Mouse (Mus musculus): ENCODE data around the gene Mycn. TPM values are rescaled to one million over a fixed set of nuclear protein-coding genes. Genes with fewer than 3 reads are reported as not detected.
A peak's percentile ranks its signal among the peaks of the same experiment; 100 is the strongest.

The Mycn gene
- polyA plus RNA-seq, 1 experiment, result 75.0 TPM

GRCm38 (mm10) chr12:12906321-12906720, 35.4 kb downstream of the Mycn start:
- H3K4me1 ChIP-seq (ENCODE audit: control insufficient read depth, insufficient read depth, low read length), result peaks cover 8% of the 10 kb centered on the region
- no peaks in the 10 kb centered on the region for H3K27me3 ChIP-seq (ENCODE audit: control insufficient read depth, insufficient read depth, low read length, poor library complexity, severe bottlenecking)
- H3K9me3 ChIP-seq (replicated peaks; ENCODE audit: control insufficient read depth, insufficient read depth, low read length, poor library complexity, severe bottlenecking), result no peaks in the 10 kb centered on the region
- H3K36me3 ChIP-seq (ENCODE audit: control insufficient read depth, insufficient read depth, low read length, poor library complexity, severe bottlenecking), result no peaks in the 10 kb centered on the region
- H3K9ac ChIP-seq (ENCODE audit: low read depth, poor library complexity, severe bottlenecking), result no peak overlapping the region; the same call in 1 of the 2 replicates
- no peak overlapping the region for H3K4me3 ChIP-seq (ENCODE audit: low read depth, low read length)
- no peak overlapping the region for H3K27ac ChIP-seq (ENCODE audit: insufficient read depth, low read length)
- TF ChIP-seq EP300 (IDR thresholded peaks at IDR 0.05; ENCODE audit: insufficient read depth, low read depth, low read length) (no peak), POLR2A (IDR thresholded peaks at IDR 0.05; ENCODE audit: insufficient read depth, low read length) (no peak), CTCF (IDR thresholded peaks at IDR 0.05; ENCODE audit: low read depth, low read length) (no peak)

DNA sequence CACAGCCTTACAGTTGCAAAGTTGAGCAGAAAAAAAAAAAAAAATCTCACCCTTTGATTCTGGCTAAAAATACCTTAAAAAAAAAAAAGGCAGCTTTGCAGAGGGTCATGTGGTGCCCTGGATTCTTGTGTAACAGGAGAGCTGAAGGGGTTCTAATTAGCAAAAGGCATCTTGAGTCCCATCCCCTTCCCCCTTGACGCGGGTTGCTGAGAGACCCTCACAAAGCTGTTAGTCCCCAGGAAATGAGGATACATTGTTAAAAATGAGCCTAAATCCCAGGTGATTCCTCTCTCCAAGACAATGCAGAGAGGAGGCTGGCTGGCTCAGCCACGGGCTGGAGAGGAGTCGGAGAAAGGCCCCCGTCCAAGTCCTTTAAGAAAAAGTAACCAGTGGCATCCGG, 36.6 kb downstream of the Mycn start:
- Histone ChIP-seq H3K27me3 (ENCODE audit: control insufficient read depth, insufficient read depth, low read length, poor library complexity, severe bottlenecking) (no peaks in the 10 kb centered on the region), H3K4me1 (ENCODE audit: control insufficient read depth, insufficient read depth, low read length) (peaks cover 5% of the 10 kb centered on the region), H3K9me3 (replicated peaks; ENCODE audit: control insufficient read depth, insufficient read depth, low read length, poor library complexity, severe bottlenecking) (no peaks in the 10 kb centered on the region), H3K27ac (ENCODE audit: insufficient read depth, low read length) (no peak overlapping the region), H3K9ac (ENCODE audit: low read depth, poor library complexity, severe bottlenecking) (no peak overlapping the region), H3K36me3 (ENCODE audit: control insufficient read depth, insufficient read depth, low read length, poor library complexity, severe bottlenecking) (no peaks in the 10 kb centered on the region), H3K4me3 (ENCODE audit: low read depth, low read length) (no peak overlapping the region)
- TF ChIP-seq POLR2A (IDR thresholded peaks at IDR 0.05; ENCODE audit: insufficient read depth, low read length), result no peak
- no peak for TF ChIP-seq EP300 (IDR thresholded peaks at IDR 0.05; ENCODE audit: insufficient read depth, low read depth, low read length)
- no peak for TF ChIP-seq CTCF (IDR thresholded peaks at IDR 0.05; ENCODE audit: low read depth, low read length)

DNA sequence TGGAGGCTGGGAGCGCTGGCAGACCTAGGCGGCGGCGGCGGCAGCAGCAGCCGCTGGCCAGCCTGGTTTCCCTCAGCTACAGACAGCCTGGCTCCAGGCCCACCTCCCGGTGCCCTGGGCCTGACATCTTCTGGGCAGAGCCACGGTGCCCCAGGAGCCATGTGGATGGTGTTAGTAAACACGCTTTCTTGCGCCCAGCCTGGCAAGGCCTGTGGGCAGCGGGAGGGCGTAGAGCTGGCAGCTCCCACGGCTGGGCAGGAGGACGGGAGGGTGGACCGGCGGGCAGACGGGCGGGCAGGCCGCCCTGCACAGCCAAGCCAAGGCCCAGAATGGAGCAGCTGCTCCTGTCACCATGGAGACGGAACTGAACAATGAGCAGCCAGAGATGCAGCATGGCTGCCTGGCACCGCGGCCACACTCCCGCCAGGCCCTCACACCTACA, 37.2 kb downstream of the Mycn start:
- Histone ChIP-seq H3K9ac (ENCODE audit: low read depth, poor library complexity, severe bottlenecking) (peak overlapping the region; percentile 55), H3K27ac (ENCODE audit: insufficient read depth, low read length) (no peak overlapping the region), H3K9me3 (replicated peaks; ENCODE audit: control insufficient read depth, insufficient read depth, low read length, poor library complexity, severe bottlenecking) (no peaks in the 10 kb centered on the region), H3K4me1 (ENCODE audit: control insufficient read depth, insufficient read depth, low read length) (peaks cover 5% of the 10 kb centered on the region), H3K4me3 (ENCODE audit: low read depth, low read length) (peak overlapping the region; percentile 76), H3K27me3 (ENCODE audit: control insufficient read depth, insufficient read depth, low read length, poor library complexity, severe bottlenecking) (no peaks in the 10 kb centered on the region), H3K36me3 (ENCODE audit: control insufficient read depth, insufficient read depth, low read length, poor library complexity, severe bottlenecking) (no peaks in the 10 kb centered on the region)
- no peak for TF ChIP-seq POLR2A (IDR thresholded peaks at IDR 0.05; ENCODE audit: insufficient read depth, low read length)
- no peak for TF ChIP-seq EP300 (IDR thresholded peaks at IDR 0.05; ENCODE audit: insufficient read depth, low read depth, low read length)
- no peak for TF ChIP-seq CTCF (IDR thresholded peaks at IDR 0.05; ENCODE audit: low read depth, low read length)

GRCm38 (mm10) chr12:12904086-12904485, 37.6 kb downstream of the Mycn start:
- H3K9ac ChIP-seq (ENCODE audit: low read depth, poor library complexity, severe bottlenecking), result peak overlapping the region; percentile 55
- peak overlapping the region; percentile 76 for H3K4me3 ChIP-seq (ENCODE audit: low read depth, low read length)
- H3K27me3 ChIP-seq (ENCODE audit: control insufficient read depth, insufficient read depth, low read length, poor library complexity, severe bottlenecking), result no peaks in the 10 kb centered on the region
- no peaks in the 10 kb centered on the region for H3K9me3 ChIP-seq (replicated peaks; ENCODE audit: control insufficient read depth, insufficient read depth, low read length, poor library complexity, severe bottlenecking)
- H3K36me3 ChIP-seq (ENCODE audit: control insufficient read depth, insufficient read depth, low read length, poor library complexity, severe bottlenecking), result no peaks in the 10 kb centered on the region
- H3K4me1 ChIP-seq (ENCODE audit: control insufficient read depth, insufficient read depth, low read length), result peaks cover 5% of the 10 kb centered on the region
- no peak for TF ChIP-seq EP300 (IDR thresholded peaks at IDR 0.05; ENCODE audit: insufficient read depth, low read depth, low read length)
- no peak for TF ChIP-seq CTCF (IDR thresholded peaks at IDR 0.05; ENCODE audit: low read depth, low read length)
- TF ChIP-seq POLR2A (IDR thresholded peaks at IDR 0.05; ENCODE audit: insufficient read depth, low read length), result no peak
- H3K27ac ChIP-seq (ENCODE audit: insufficient read depth, low read length), result no peak overlapping the region

- H3K27me3 ChIP-seq (ENCODE audit: control insufficient read depth, insufficient read depth, low read length, poor library complexity, severe bottlenecking), result no peaks in the 10 kb centered on the region
- H3K4me3 ChIP-seq (ENCODE audit: low read depth, low read length), result peak overlapping the region; percentile 68
- H3K27ac ChIP-seq (ENCODE audit: insufficient read depth, low read length), result peak overlapping the region; percentile 70
- H3K4me1 ChIP-seq (ENCODE audit: control insufficient read depth, insufficient read depth, low read length), result peaks cover 5% of the 10 kb centered on the region
- peak overlapping the region; percentile 39 for H3K9ac ChIP-seq (ENCODE audit: low read depth, poor library complexity, severe bottlenecking)
- TF ChIP-seq EP300 (IDR thresholded peaks at IDR 0.05; ENCODE audit: insufficient read depth, low read depth, low read length) (no peak), POLR2A (IDR thresholded peaks at IDR 0.05; ENCODE audit: insufficient read depth, low read length) (peak; percentile 68)
- no peaks in the 10 kb centered on the region for H3K36me3 ChIP-seq (ENCODE audit: control insufficient read depth, insufficient read depth, low read length, poor library complexity, severe bottlenecking)
- no peaks in the 10 kb centered on the region for H3K9me3 ChIP-seq (replicated peaks; ENCODE audit: control insufficient read depth, insufficient read depth, low read length, poor library complexity, severe bottlenecking)
Observed at GRCm38 (mm10) chr12:12902403-12902802, 39.3 kb downstream of the Mycn start.

GRCm38 (mm10) chr12:12898356-12899126, 43.2 kb downstream of the Mycn start:
- Histone ChIP-seq H3K27ac (ENCODE audit: insufficient read depth, low read length) (no peak overlapping the region), H3K9me3 (replicated peaks; ENCODE audit: control insufficient read depth, insufficient read depth, low read length, poor library complexity, severe bottlenecking) (peaks cover 2% of the 10 kb centered on the region), H3K4me3 (ENCODE audit: low read depth, low read length) (no peak overlapping the region), H3K4me1 (ENCODE audit: control insufficient read depth, insufficient read depth, low read length) (no peaks in the 10 kb centered on the region), H3K36me3 (ENCODE audit: control insufficient read depth, insufficient read depth, low read length, poor library complexity, severe bottlenecking) (peaks cover 5% of the 10 kb centered on the region), H3K9ac (ENCODE audit: low read depth, poor library complexity, severe bottlenecking) (no peak overlapping the region), H3K27me3 (ENCODE audit: control insufficient read depth, insufficient read depth, low read length, poor library complexity, severe bottlenecking) (no peaks in the 10 kb centered on the region)
- TF ChIP-seq CTCF (IDR thresholded peaks at IDR 0.05; ENCODE audit: low read depth, low read length) (no peak), EP300 (IDR thresholded peaks at IDR 0.05; ENCODE audit: insufficient read depth, low read depth, low read length) (no peak), POLR2A (IDR thresholded peaks at IDR 0.05; ENCODE audit: insufficient read depth, low read length) (no peak)

Measured in ES-Bruce4 (cell line).